In genomic region chr11:20485371-20485770, GRCm38 (mm10) we compare ENCODE assay signal across 12 mouse cellular contexts.
"Had no signal": no experiment of that assay in that cellular context is flagged by ENCODE, and none has a peak within 500 bp of the region (broad histone marks: within the 10 kb centered on the region; RNA-seq: fewer than 3 reads in every experiment).

No protein-coding gene starts in this region.

- DNase-seq: retina, postnatal 1 day; right cerebral cortex, adult 18-20 months; right cerebral cortex, postnatal 14 days; right cerebral cortex, postnatal 25 days; right cerebral cortex, postnatal 4 days; spleen, adult 18-20 months; thymus, adult 18-20 months; thymus, adult 2 months; thymus, postnatal 14 days; thymus, postnatal 25 days; thymus, postnatal 36 days; thymus, postnatal 4 days had no signal
